Mouse (Mus musculus) lung, embryonic 16.5 days (tissue): ENCODE data around the gene 1110059E24Rik. TPM values are rescaled to one million over a fixed set of nuclear protein-coding genes. Genes with fewer than 3 reads are reported as not detected.

Source experiments
- ATAC-seq: fragments of 200-750 bp; cut with Nextera tagmentation; 2 replicates; pipeline ENCODE4 v1.8.0; 2017; ENCODE audit warnings: low read depth, mild to moderate bottlenecking, moderate library complexity
- H3K27ac ChIP-seq: fragments of 300-500 bp; sonication (generic); 2 replicates; pipeline ENCODE4 v1.5.1; 2014; ENCODE audit warnings: mild to moderate bottlenecking, control low read depth, low read length
- H3K27me3 ChIP-seq: fragments of 300-500 bp; sonication (generic); 2 replicates; pipeline ENCODE4 v1.6.1; 2014; ENCODE audit warnings: low read depth, low read length, mixed read lengths; ENCODE audit not compliant: control insufficient read depth, insufficient read depth
- H3K36me3 ChIP-seq: fragments of 300-500 bp; sonication (generic); 2 replicates; pipeline ENCODE4 v1.6.1; 2014; ENCODE audit warnings: low read length; ENCODE audit not compliant: control insufficient read depth, insufficient read depth
- H3K4me1 ChIP-seq: fragments of 300-500 bp; sonication (generic); replicated peaks from 2 replicates; pipeline ENCODE4 v1.6.1; 2014; ENCODE audit warnings: low read length, mixed read lengths; ENCODE audit not compliant: control insufficient read depth, insufficient read depth
- H3K4me2 ChIP-seq: fragments of 300-500 bp; sonication (generic); 2 replicates; pipeline ENCODE4 v1.6.1; 2014; ENCODE audit warnings: low read depth, low read length, control low read depth
- H3K4me3 ChIP-seq: fragments of 300-500 bp; sonication (generic); 2 replicates; pipeline ENCODE4 v1.5.1; 2014; ENCODE audit warnings: mild to moderate bottlenecking, low read length, control low read depth
- H3K9ac ChIP-seq: fragments of 300-500 bp; sonication (generic); 2 replicates; pipeline ENCODE4 v1.6.1; 2014; ENCODE audit warnings: low read length, control low read depth
- H3K9me3 ChIP-seq: fragments of 300-500 bp; sonication (generic); 2 replicates; pipeline ENCODE4 v1.6.1; 2016; ENCODE audit warnings: low read length; ENCODE audit not compliant: control insufficient read depth
- WGBS: fragments of 180-500 bp; shearing (Covaris S2); extraction: QIAGEN DNeasy Blood & Tissue Kit; methylation state at CpG from one replicate; pipeline ENCODE4 v1.1.7; 2014; 5-methylcytosine and 5-hydroxymethylcytosine counted together
- polyA plus RNA-seq: library from polyadenylated mRNA; unstranded; fragments of >200 nt; fragmentation: Nextera tagmentation; extraction: Ambion mirVana; gene quantifications from 2 replicates; pipeline ENCODE4 v1.2.1, GENCODE M21; 2015

The 1110059E24Rik gene
- polyA plus RNA-seq, 1 experiment from 2014 or later: 74.4 TPM

DNA sequence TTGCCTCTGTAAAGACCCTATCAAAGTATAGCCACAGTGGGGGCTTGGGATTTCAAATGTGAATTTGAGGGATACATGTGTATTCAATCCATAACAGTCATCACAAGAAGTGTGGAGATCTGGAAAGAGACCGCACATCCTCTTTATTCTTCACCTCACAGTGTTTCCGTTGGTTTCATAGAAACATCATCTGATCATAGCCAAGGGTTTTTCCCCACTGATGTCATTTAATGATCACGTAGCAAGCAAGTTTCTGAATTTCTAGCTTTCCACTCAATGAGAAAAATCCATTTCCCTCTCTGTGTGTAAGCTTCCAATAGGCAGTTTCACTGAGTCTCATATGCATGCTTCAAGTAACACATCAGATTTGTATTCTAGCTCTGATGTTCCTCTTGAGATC lies 103.1 kb downstream of the 1110059E24Rik start:
- Histone ChIP-seq H3K4me1 (no peaks in the 10 kb centered on the region), H3K9ac (no peak overlapping the region), H3K27me3 (no peaks in the 10 kb centered on the region), H3K36me3 (no peaks in the 10 kb centered on the region), H3K4me2 (no peak overlapping the region), H3K9me3 (no peaks in the 10 kb centered on the region), H3K27ac (no peak overlapping the region), H3K4me3 (no peak overlapping the region)
- no peak for ATAC-seq
- WGBS: 92% methylated on average over 3 of the region's 3 CpGs

DNA sequence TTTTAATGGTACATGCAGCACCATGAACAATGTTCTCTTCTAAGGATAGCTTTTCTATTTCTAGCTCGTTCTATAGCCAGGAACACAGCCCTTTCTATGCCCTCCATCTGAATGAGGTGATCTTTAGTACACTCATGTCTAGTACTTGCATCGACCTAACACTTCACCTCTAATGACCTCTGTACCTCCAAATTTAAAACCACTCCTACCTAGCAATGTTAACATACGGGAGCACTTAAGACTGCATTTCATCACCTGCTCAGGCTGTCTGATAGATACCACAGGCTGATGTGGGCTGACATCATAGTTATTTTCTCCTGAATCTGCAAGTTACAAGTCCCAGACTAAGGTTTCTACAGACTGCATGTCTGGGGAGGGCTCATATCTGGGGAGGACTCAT lies 103.8 kb downstream of the 1110059E24Rik start:
- Histone ChIP-seq H3K27ac (no peak overlapping the region), H3K27me3 (no peaks in the 10 kb centered on the region), H3K4me2 (no peak overlapping the region), H3K36me3 (no peaks in the 10 kb centered on the region), H3K4me3 (no peak overlapping the region), H3K9me3 (no peaks in the 10 kb centered on the region), H3K4me1 (no peaks in the 10 kb centered on the region), H3K9ac (no peak overlapping the region)
- WGBS: 53% methylated on average over 3 of the region's 3 CpGs
- no peak for ATAC-seq

DNA sequence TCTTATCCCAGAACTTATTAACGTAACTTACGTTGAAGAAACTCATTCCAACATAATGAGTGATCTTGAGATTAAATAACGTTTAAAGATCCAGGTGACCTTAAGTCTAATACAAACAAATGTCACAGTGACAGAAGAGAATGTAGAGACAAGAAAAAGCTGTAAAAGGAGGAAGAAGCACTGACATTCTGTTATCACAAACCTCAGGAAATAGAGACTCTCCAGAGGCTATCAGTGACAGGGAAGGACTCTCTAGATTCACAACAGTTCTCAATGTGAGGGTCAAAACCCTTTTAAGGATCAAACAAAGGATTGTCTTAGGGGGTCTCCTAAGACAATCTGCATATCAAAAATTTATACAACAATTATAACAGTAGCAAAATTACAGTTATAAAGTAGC lies 115.7 kb downstream of the 1110059E24Rik start:
- Histone ChIP-seq H3K4me2 (no peak overlapping the region), H3K27ac (no peak overlapping the region), H3K9ac (no peak overlapping the region), H3K27me3 (no peaks in the 10 kb centered on the region), H3K4me3 (no peak overlapping the region), H3K4me1 (no peaks in the 10 kb centered on the region), H3K9me3 (no peaks in the 10 kb centered on the region), H3K36me3 (no peaks in the 10 kb centered on the region)
- WGBS: 24% methylated on average over 3 of the region's 3 CpGs
- no peak for ATAC-seq

Other genes with a start within 250 kb of the 1110059E24Rik start
- 0.55 and 1.1 TPM in 2 replicates for gene Gda, start 179.5 kb downstream of the 1110059E24Rik start, polyA plus RNA-seq
- 29.2 and 36.1 TPM in 2 replicates for gene Abhd17b, start 209 bp upstream of the 1110059E24Rik start, polyA plus RNA-seq
- gene Cemip2, start 125.4 kb upstream of the 1110059E24Rik start, polyA plus RNA-seq: 29.7 and 31.8 TPM in 2 replicates